Mouse (Mus musculus) CD4-positive, CD25-positive, alpha-beta regulatory T cell, adult 2 months (primary cell): ENCODE measurements around the gene Muc20.

ENCODE experiments used
- DNase-seq: peaks from one replicate; pipeline ENCODE4 v3.0.0-alpha.2; 2012; ENCODE audit warnings: low read depth, low spot score

The Muc20 gene

GRCm38 (mm10) chr16:32797426-32797689, at the start of gene Muc20:
TSS of gene Muc20 (minus strand) at chr16:32797435.
- DNase-seq = no peak

- DNase-seq = no peak
Observed at GRCm38 (mm10) chr16:32831501-32831900, 34.3 kb upstream of the Muc20 start.

DNA sequence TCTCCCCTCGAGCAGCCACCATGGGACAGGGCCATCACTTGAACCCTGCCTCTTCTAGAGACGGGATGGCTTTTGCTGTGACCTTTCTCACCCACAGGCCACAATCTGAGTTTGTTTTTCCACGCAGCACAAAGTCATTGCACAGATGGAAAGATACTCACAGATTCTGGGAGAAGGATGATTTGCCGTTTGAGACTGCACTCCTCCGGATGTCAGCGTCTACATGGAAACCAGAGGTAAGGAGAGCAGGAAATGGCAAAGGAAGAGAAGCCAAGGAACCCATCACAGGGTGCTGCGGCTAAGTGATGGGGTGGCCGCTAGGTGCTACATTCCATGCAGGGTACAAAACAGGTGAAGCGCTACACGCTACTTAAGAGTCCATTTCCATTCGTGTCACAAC, 31.9 kb upstream of the Muc20 start:
- no peak for DNase-seq

GRCm38 (mm10) chr16:32826521-32826920, 29.3 kb upstream of the Muc20 start:
- no peak for DNase-seq

DNA sequence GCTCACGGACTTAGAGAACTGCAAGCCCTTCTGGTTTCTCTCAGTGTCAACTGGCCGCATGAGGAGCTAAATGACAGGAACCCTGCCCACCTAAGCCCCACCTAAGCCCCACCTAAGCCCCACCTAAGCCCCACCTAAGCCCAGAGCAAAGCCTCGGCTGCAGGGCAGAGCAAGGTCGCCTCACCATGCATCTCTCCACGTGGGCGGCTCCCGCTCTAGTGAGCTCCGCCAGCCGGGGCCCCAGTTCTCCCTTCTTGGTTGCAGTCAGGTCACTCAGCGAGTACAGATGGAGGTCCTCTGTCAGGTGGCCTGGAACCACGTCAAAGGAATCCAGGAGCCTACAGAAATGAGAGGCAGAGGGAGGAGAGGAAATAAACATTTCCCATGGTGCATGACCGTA, 28.1 kb upstream of the Muc20 start:
- no peak for DNase-seq

- DNase-seq = no peak
Observed at GRCm38 (mm10) chr16:32824061-32824460, 26.8 kb upstream of the Muc20 start.

GRCm38 (mm10) chr16:32823487-32823886, 26.3 kb upstream of the Muc20 start:
- DNase-seq = no peak

- no peak for DNase-seq
Observed at GRCm38 (mm10) chr16:32822881-32823280, 25.6 kb upstream of the Muc20 start.

DNA sequence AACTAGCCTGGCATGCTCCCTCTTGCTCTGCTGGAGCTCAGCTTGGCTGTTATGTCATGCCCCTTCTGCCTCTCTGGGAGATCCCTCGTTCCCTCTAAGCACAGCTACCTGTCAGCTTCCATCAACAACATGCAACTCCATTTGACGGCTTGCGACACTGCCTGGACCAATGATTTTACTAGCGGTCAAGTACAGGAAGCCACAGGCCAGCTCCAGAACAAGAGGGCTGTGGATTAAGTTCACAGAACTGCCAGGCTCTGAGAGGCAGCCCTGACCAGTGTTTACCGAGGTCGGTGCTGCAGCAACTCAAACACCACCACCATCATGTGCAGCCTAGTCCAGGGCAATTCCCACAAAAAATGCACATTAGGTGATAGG, 25.2 kb upstream of the Muc20 start:
- no peak for DNase-seq

GRCm38 (mm10) chr16:32821772-32822449, 24.7 kb upstream of the Muc20 start:
- DNase-seq = no peak

- no peak for DNase-seq
Observed at GRCm38 (mm10) chr16:32818441-32818840, 21.2 kb upstream of the Muc20 start.

- no peak for DNase-seq
Observed at GRCm38 (mm10) chr16:32818036-32818435, 20.8 kb upstream of the Muc20 start.

GRCm38 (mm10) chr16:32815160-32815605, 17.9 kb upstream of the Muc20 start:
- DNase-seq = peak; percentile 11

- DNase-seq = peak; percentile 69
Observed at GRCm38 (mm10) chr16:32814539-32814938, 17.3 kb upstream of the Muc20 start.

- no peak for DNase-seq
Observed at GRCm38 (mm10) chr16:32813771-32814170, 16.5 kb upstream of the Muc20 start.

DNA sequence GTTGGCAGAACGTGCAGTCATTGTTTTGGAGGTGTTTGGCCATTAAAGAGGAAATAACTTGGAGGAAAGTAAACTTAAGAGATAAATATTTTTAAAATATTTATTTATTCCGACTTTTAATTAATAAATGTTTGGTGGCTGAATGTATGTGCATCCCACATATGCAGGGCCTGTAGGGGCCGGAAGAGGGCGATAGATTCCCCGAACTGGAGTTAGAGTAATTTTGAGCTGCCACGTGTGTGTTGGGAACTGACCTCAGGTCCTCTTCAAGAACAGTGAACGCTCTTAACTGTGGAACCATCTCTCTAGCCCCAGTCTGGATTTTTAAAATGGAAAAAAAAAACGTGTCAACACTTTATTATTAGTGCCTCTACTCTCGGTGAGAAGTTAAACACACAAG, 16.1 kb upstream of the Muc20 start:
- DNase-seq = peak; percentile 30

GRCm38 (mm10) chr16:32812888-32813361, 15.7 kb upstream of the Muc20 start:
- DNase-seq = peak; percentile 97

- no peak for DNase-seq
Observed at GRCm38 (mm10) chr16:32810321-32810720, 13.1 kb upstream of the Muc20 start, which contains the start of gene Smbd1. TSS of gene Smbd1 (minus strand) at chr16:32810477.

GRCm38 (mm10) chr16:32807408-32808185, 10.4 kb upstream of the Muc20 start:
- no peak for DNase-seq

- no peak for DNase-seq
Observed at GRCm38 (mm10) chr16:32805151-32805550, 7.9 kb upstream of the Muc20 start.

DNA sequence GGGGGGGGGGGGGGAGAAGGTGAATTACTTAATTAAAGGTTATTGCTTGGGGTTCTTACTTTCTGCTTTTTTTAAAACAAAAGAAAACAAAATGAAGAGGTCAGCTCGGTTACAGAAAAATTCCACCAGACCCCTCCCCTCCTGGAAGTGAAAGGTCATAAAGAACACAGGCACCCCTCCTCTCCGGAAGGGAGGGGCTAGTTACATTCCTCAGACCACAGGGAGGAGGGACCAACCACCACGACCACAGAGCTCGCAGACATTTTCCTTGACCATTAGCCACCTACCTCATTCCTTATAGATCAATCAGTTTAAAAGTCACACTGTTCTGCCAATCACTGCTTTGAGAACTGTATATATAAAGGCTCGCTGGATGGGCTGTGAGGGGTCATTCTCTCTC, 6.7 kb upstream of the Muc20 start:
- DNase-seq = no peak

DNA sequence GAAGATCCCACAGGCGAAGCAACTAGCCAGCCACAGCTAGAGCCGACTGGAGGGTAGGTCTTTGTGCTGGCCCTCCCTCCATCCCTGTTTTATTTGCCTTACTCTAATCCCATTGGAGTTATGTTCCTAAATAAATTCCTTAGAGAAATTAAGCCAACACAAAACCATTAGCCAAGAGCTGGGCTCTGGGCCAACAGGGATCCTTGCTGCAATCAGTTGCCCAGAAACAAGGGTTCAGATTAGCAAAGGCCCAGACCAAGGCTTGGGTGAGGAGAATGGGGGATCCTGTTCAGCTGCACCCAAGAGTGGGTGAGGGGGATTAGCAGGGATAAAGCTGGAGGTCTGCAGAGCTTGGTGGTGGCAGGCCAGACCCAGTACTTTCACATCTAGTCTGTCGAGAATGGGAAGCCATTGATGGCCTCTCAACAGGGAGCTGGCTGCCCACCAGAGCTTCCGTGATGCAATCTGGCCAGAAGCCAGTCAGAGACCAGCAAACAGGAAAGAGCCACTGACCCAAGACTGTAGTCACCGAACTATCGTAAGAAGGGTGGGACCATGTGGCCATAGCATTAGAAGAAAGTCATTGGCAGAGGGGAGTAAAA, 6.1 kb upstream of the Muc20 start:
- no peak for DNase-seq
